Mouse (Mus musculus): ENCODE data around the gene Sf3b1. TPM values are rescaled to one million over a fixed set of nuclear protein-coding genes. Genes with fewer than 3 reads are reported as not detected.
A peak's percentile ranks its signal among the peaks of the same experiment; 100 is the strongest.
"Not testable (repeated sequence)": the region's sequence is repeated elsewhere in the genome, so short reads cannot be mapped to it uniquely, and the experiment has no call there.

Sf3b1 gene
- 35.5 and 39.0 TPM in 2 replicates for polyA plus RNA-seq (2012; rRNA removed)

DNA sequence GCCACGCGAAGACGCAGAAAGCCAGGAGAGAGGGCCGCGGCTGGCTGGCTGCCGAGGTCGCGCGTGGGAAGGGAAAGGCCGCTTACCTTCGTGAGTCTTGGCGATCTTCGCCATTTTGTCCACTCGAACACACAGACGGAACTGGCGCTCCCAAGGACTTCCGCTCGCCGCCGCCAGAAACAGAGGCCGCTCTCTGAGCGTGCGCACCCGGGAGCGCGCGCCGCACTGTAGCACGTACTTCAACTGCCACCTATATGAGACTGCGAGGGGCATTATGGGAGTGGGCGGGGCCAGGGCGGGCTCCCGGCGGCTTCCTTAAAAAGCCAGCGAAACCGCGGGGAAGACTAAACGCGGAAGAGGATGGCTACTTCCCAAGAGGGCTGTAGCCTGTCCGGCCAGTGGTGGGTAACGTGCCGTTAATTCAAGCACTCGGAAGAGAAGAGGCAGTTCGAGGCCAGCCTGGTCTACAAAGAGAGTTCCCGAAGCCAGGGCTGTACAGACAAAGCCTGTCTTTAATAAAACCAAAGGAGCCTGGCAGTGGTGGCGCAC, at the start of gene Sf3b1:
Gene Sf3b1, minus strand, starts transcription at position 229 of the 549 bp plus-strand sequence.
- WGBS, result 2% methylated on average over 46 of the region's 46 CpGs
- no peaks in the 10 kb centered on the region for H3K36me3 ChIP-seq (ENCODE audit: control insufficient read depth, insufficient read depth, low read length)
- H3K27me3 ChIP-seq (ENCODE audit: control insufficient read depth, insufficient read depth, low read length), result no peaks in the 10 kb centered on the region
- H3K27ac ChIP-seq (ENCODE audit: insufficient read depth, low read length), result peak within 1 kb of the TSS; percentile 100
- TF ChIP-seq CTCF (IDR thresholded peaks at IDR 0.05; ENCODE audit: extremely low read depth, insufficient read depth, insufficient read length, insufficient replicate concordance), result no peak
- peak; percentile 87 for TF ChIP-seq POLR2A (IDR thresholded peaks at IDR 0.05; ENCODE audit: low read depth, low read length)
- peak within 1 kb of the TSS; percentile 98 for H3K4me3 ChIP-seq (ENCODE audit: extremely low read depth, insufficient read depth, insufficient read length)
- peaks cover 18% of the 10 kb centered on the region; the same call in 1 of the 2 replicates for H3K4me1 ChIP-seq (ENCODE audit: control insufficient read depth, insufficient read depth, insufficient read length)
- DNase-seq (ENCODE audit: low read depth in 1 of 2, low spot score in 2 of 2), result peak; percentile 91 to 95

GRCm38 (mm10) chr1:55076395-55076743, 49.1 kb upstream of the Sf3b1 start:
- DNase-seq (ENCODE audit: low read depth in 1 of 2, low spot score in 2 of 2), result no peak
- no peak overlapping the region for H3K4me3 ChIP-seq (ENCODE audit: extremely low read depth, insufficient read depth, insufficient read length)
- no peaks in the 10 kb centered on the region for H3K27me3 ChIP-seq (ENCODE audit: control insufficient read depth, insufficient read depth, low read length)
- no peaks in the 10 kb centered on the region for H3K4me1 ChIP-seq (ENCODE audit: control insufficient read depth, insufficient read depth, insufficient read length)
- H3K36me3 ChIP-seq (ENCODE audit: control insufficient read depth, insufficient read depth, low read length), result peaks cover 17% of the 10 kb centered on the region
- TF ChIP-seq CTCF (IDR thresholded peaks at IDR 0.05; ENCODE audit: extremely low read depth, insufficient read depth, insufficient read length, insufficient replicate concordance), result no peak
- no peak overlapping the region for H3K27ac ChIP-seq (ENCODE audit: insufficient read depth, low read length)

DNA sequence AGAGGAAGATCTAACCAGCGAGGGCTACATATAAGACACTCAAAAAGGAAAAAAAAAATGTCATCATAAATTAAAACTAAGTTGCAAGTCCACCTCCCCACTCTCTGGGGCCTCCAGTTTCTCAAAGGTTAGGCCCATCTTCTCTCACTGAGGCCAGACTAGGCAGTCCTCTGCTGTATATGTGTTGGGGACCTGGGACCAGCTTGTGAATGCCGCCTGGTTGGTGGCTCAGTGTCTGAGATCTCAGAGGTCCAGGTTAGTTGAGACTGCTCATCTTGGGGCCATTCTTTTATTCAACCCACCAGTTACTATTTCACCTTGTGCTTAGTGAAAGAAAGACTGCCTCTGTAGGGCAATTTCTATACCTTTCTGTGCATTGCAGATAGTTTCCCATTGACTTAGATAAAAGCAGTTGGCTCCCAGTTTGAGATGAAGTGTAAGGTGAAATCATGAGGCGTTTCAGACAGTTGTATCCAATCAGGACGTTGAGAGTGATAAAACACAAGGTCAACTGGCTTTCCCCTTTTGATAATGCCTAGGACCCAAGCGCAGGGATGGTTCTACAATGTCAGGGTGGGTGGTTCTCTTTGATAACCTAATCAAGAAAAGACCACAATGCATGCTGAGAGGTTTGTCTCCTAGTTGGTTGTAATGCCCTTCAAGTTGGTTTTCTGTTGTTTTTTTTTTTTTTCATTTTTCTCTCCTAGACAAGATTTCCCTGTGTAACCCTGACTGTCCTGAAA, 48.5 kb upstream of the Sf3b1 start:
- peaks cover 15% of the 10 kb centered on the region for H3K36me3 ChIP-seq (ENCODE audit: control insufficient read depth, insufficient read depth, low read length)
- no peaks in the 10 kb centered on the region for H3K4me1 ChIP-seq (ENCODE audit: control insufficient read depth, insufficient read depth, insufficient read length)
- H3K27me3 ChIP-seq (ENCODE audit: control insufficient read depth, insufficient read depth, low read length), result no peaks in the 10 kb centered on the region
- TF ChIP-seq CTCF (IDR thresholded peaks at IDR 0.05; ENCODE audit: extremely low read depth, insufficient read depth, insufficient read length, insufficient replicate concordance) (no peak), POLR2A (IDR thresholded peaks at IDR 0.05; ENCODE audit: low read depth, low read length) (no peak)
- no peak overlapping the region for H3K27ac ChIP-seq (ENCODE audit: insufficient read depth, low read length)
- no peak overlapping the region for H3K4me3 ChIP-seq (ENCODE audit: extremely low read depth, insufficient read depth, insufficient read length)
- WGBS, result 83% methylated on average over 5 of the region's 5 CpGs
- DNase-seq (ENCODE audit: low read depth in 1 of 2, low spot score in 2 of 2), result no peak

GRCm38 (mm10) chr1:55074757-55075156, 47.5 kb upstream of the Sf3b1 start:
- no peak overlapping the region for H3K4me3 ChIP-seq (ENCODE audit: extremely low read depth, insufficient read depth, insufficient read length)
- H3K4me1 ChIP-seq (ENCODE audit: control insufficient read depth, insufficient read depth, insufficient read length), result no peaks in the 10 kb centered on the region
- H3K27me3 ChIP-seq (ENCODE audit: control insufficient read depth, insufficient read depth, low read length), result no peaks in the 10 kb centered on the region
- TF ChIP-seq POLR2A (IDR thresholded peaks at IDR 0.05; ENCODE audit: low read depth, low read length) (no peak), CTCF (IDR thresholded peaks at IDR 0.05; ENCODE audit: extremely low read depth, insufficient read depth, insufficient read length, insufficient replicate concordance) (no peak)
- no peak for DNase-seq (ENCODE audit: low read depth in 1 of 2, low spot score in 2 of 2)
- H3K36me3 ChIP-seq (ENCODE audit: control insufficient read depth, insufficient read depth, low read length), result peaks cover 12% of the 10 kb centered on the region
- WGBS, result 84% methylated on average over 2 of the region's 2 CpGs
- no peak overlapping the region for H3K27ac ChIP-seq (ENCODE audit: insufficient read depth, low read length)

DNA sequence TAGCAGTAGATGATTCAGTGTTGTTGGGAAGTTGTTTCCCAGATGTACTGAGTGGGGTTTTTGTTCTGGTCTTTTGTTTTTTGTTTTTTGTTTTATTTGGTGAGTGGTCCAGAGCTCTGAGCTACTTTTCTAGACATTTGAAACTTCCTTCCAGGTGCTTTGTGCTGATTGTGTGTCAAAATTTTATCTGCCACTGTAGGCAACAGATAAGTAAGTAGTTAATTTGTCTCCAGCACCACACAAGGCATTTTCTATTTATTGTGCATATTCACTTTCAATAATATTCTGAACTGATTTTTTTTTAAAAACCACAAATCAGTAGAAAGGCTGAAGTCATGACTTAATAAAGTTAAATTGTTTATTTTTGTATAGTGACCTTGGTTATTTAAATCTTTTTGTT, 45.0 kb upstream of the Sf3b1 start:
- H3K27ac ChIP-seq (ENCODE audit: insufficient read depth, low read length), result not testable (repeated sequence)

DNA sequence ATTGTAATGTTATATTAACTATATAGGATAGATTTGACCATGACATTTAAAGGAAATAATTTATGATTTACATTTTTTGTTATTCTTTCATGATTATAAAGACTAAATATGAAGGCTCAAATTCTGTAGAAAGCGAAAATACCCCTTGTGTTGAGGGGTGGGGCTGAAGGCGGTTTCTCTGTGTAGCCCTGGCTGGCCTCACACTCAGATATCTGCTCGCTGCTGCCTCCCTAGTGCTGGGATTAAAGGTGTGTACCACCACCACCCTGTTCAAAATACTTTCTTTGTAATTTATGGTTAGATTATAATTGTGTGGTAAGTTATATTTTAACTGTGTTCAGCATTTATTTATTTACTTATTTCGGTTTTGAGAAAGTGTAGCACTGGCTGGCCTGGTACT, 34.5 kb upstream of the Sf3b1 start:
- TF ChIP-seq POLR2A (IDR thresholded peaks at IDR 0.05; ENCODE audit: low read depth, low read length) (no peak), CTCF (IDR thresholded peaks at IDR 0.05; ENCODE audit: extremely low read depth, insufficient read depth, insufficient read length, insufficient replicate concordance) (no peak)
- DNase-seq (ENCODE audit: low read depth in 1 of 2, low spot score in 2 of 2), result no peak
- Histone ChIP-seq H3K4me1 (ENCODE audit: control insufficient read depth, insufficient read depth, insufficient read length) (no peaks in the 10 kb centered on the region; the same call in 1 of the 2 replicates), H3K36me3 (ENCODE audit: control insufficient read depth, insufficient read depth, low read length) (peaks cover 15% of the 10 kb centered on the region), H3K27ac (ENCODE audit: insufficient read depth, low read length) (no peak overlapping the region), H3K27me3 (ENCODE audit: control insufficient read depth, insufficient read depth, low read length) (no peaks in the 10 kb centered on the region), H3K4me3 (ENCODE audit: extremely low read depth, insufficient read depth, insufficient read length) (no peak overlapping the region)
- 90% methylated on average over 4 of the region's 4 CpGs for WGBS

More for the DNA sequence above, 45.0 kb upstream of the Sf3b1 start:
- not testable (repeated sequence) for H3K4me3 ChIP-seq (ENCODE audit: extremely low read depth, insufficient read depth, insufficient read length); H3K4me1 ChIP-seq (ENCODE audit: control insufficient read depth, insufficient read depth, insufficient read length); DNase-seq (ENCODE audit: low read depth in 1 of 2, low spot score in 2 of 2); H3K27me3 ChIP-seq (ENCODE audit: control insufficient read depth, insufficient read depth, low read length); H3K36me3 ChIP-seq (ENCODE audit: control insufficient read depth, insufficient read depth, low read length)

DNA sequence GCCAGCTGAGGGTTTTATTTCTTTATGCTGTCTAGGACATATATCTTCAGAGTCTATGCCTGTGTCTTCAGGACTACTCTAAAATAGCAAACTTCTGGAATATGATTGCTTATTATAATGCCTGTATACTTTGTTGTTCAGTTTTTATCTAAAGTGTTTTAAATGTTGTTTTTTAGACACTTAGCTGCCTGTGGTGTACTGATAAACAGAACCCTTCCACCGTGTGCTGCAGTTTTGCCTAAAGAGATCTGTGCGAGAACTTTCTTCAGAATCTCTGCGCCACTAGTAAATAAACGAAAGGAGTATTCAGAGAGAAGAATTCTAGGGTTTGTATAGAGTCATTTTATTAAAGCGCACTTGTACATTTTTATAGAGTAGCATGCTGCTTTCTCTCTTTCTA, 33.8 kb upstream of the Sf3b1 start:
- Histone ChIP-seq H3K27me3 (ENCODE audit: control insufficient read depth, insufficient read depth, low read length) (no peaks in the 10 kb centered on the region), H3K27ac (ENCODE audit: insufficient read depth, low read length) (no peak overlapping the region), H3K4me1 (ENCODE audit: control insufficient read depth, insufficient read depth, insufficient read length) (no peaks in the 10 kb centered on the region; the same call in 1 of the 2 replicates), H3K4me3 (ENCODE audit: extremely low read depth, insufficient read depth, insufficient read length) (no peak overlapping the region), H3K36me3 (ENCODE audit: control insufficient read depth, insufficient read depth, low read length) (peaks cover 15% of the 10 kb centered on the region)
- DNase-seq (ENCODE audit: low read depth in 1 of 2, low spot score in 2 of 2), result no peak
- 94% methylated on average over 5 of the region's 5 CpGs for WGBS
- no peak for TF ChIP-seq POLR2A (IDR thresholded peaks at IDR 0.05; ENCODE audit: low read depth, low read length)
- TF ChIP-seq CTCF (IDR thresholded peaks at IDR 0.05; ENCODE audit: extremely low read depth, insufficient read depth, insufficient read length, insufficient replicate concordance), result no peak

GRCm38 (mm10) chr1:55058383-55058782, 31.1 kb upstream of the Sf3b1 start:
- DNase-seq (ENCODE audit: low read depth in 1 of 2, low spot score in 2 of 2); H3K27ac ChIP-seq (ENCODE audit: insufficient read depth, low read length); H3K4me3 ChIP-seq (ENCODE audit: extremely low read depth, insufficient read depth, insufficient read length); H3K27me3 ChIP-seq (ENCODE audit: control insufficient read depth, insufficient read depth, low read length); H3K36me3 ChIP-seq (ENCODE audit: control insufficient read depth, insufficient read depth, low read length); H3K4me1 ChIP-seq (ENCODE audit: control insufficient read depth, insufficient read depth, insufficient read length): not testable (repeated sequence)
- WGBS, result 91% methylated on average over 2 of the region's 3 CpGs

All from spleen, adult 2 months (tissue).